Comparison of ENCODE assay signal across 22 mouse cellular contexts in genomic region chr5:120795480-120796034, GRCm38 (mm10). TPM values are rescaled to one million over a fixed set of nuclear protein-coding genes. Genes with fewer than 3 reads are reported as not detected.
DNase-seq lines count a peak whose midpoint lies in the region; ATAC-seq and TF ChIP-seq lines count a peak whose summit lies in the region.
"Not testable (repeated sequence)": the region's sequence is repeated elsewhere in the genome, so short reads cannot be mapped to it uniquely, and the experiment has no call there.
"Had no signal": no experiment of that assay in that cellular context is flagged by ENCODE, and none has a peak within 500 bp of the region (broad histone marks: within the 10 kb centered on the region; RNA-seq: fewer than 3 reads in every experiment).

Oas1e (minus strand) TSS chr5:120795530.

- H3K4me3 ChIP-seq in hindbrain, postnatal 0 days (ENCODE audit: low read length); kidney, postnatal 0 days (replicated peaks; ENCODE audit: low read depth, low read length); lung, embryonic 16.5 days (ENCODE audit: low read length); midbrain, postnatal 0 days (ENCODE audit: low read depth, low read length): not testable (repeated sequence)

- H3K4me1 ChIP-seq in hindbrain, postnatal 0 days (ENCODE audit: insufficient read depth, low read length); kidney, postnatal 0 days (replicated peaks; ENCODE audit: insufficient read depth, low read length); lung, embryonic 16.5 days (replicated peaks; ENCODE audit: control insufficient read depth, insufficient read depth, low read length); midbrain, postnatal 0 days (ENCODE audit: insufficient read depth, low read length): not testable (repeated sequence)

- not testable (repeated sequence) for H3K9ac ChIP-seq in hindbrain, postnatal 0 days (replicated peaks; ENCODE audit: low read length); kidney, postnatal 0 days (ENCODE audit: low read depth, low read length); lung, embryonic 16.5 days (ENCODE audit: low read length); midbrain, postnatal 0 days (replicated peaks; ENCODE audit: low read length, poor library complexity, severe bottlenecking)

- H3K9me3 ChIP-seq in hindbrain, postnatal 0 days (ENCODE audit: low read length); kidney, postnatal 0 days (replicated peaks; ENCODE audit: low read length); lung, embryonic 16.5 days (ENCODE audit: control insufficient read depth, low read length); midbrain, postnatal 0 days (ENCODE audit: low read length): not testable (repeated sequence)

- TF ChIP-seq CTCF in brain, embryonic 14.5 days (IDR thresholded peaks at IDR 0.05; ENCODE audit: borderline replicate concordance, extremely low read depth, insufficient read depth, insufficient read length); hindbrain, postnatal 0 days (IDR thresholded peaks at IDR 0.05; ENCODE audit: low read depth); kidney, postnatal 0 days (IDR thresholded peaks at IDR 0.05; ENCODE audit: low read depth); midbrain, postnatal 0 days (IDR thresholded peaks at IDR 0.05): not testable (repeated sequence)

- ATAC-seq in hindbrain, postnatal 0 days: peak; percentile 45; the same call in 1 of the 2 replicates
- ATAC-seq in kidney, postnatal 0 days (replicated peaks; ENCODE audit: low FRiP score, low read depth): 0 out of 2 replicates have a peak, but pooled peaks have one; percentile 13
- peak; percentile 45; the same call in 1 of the 2 replicates for ATAC-seq in lung, embryonic 16.5 days (ENCODE audit: low read depth)
- not testable (repeated sequence) for ATAC-seq in midbrain, postnatal 0 days (ENCODE audit: low FRiP score)

- TF ChIP-seq POLR2A in brain, embryonic 14.5 days (IDR thresholded peaks at IDR 0.05; ENCODE audit: borderline replicate concordance, extremely low read depth, insufficient read depth, insufficient read length, poor library complexity, severe bottlenecking): not testable (repeated sequence)

- not testable (repeated sequence) for H3K36me3 ChIP-seq in hindbrain, postnatal 0 days (ENCODE audit: insufficient read depth, low read length); kidney, postnatal 0 days (ENCODE audit: insufficient read depth, low read length); lung, embryonic 16.5 days (ENCODE audit: control insufficient read depth, insufficient read depth, low read length); midbrain, postnatal 0 days (ENCODE audit: insufficient read depth, low read length)

- H3K27me3 ChIP-seq in hindbrain, postnatal 0 days (ENCODE audit: insufficient read depth, low read length); kidney, postnatal 0 days (ENCODE audit: insufficient read depth, low read length); lung, embryonic 16.5 days (ENCODE audit: control insufficient read depth, insufficient read depth, low read depth, low read length); midbrain, postnatal 0 days (ENCODE audit: insufficient read depth, low read length): not testable (repeated sequence)

- WGBS in hindbrain, postnatal 0 days: 39% methylated on average over 9 of the region's 9 CpGs
- WGBS in kidney, postnatal 0 days: 46% methylated on average over 9 of the region's 9 CpGs
- WGBS in lung, embryonic 16.5 days: 49% methylated on average over 9 of the region's 9 CpGs
- WGBS in midbrain, postnatal 0 days: 74% methylated on average over 9 of the region's 9 CpGs

- H3K4me2 ChIP-seq in hindbrain, postnatal 0 days (ENCODE audit: low read depth, low read length); kidney, postnatal 0 days (ENCODE audit: low read length); lung, embryonic 16.5 days (ENCODE audit: low read depth, low read length); midbrain, postnatal 0 days (ENCODE audit: low read depth, low read length, poor library complexity, severe bottlenecking): not testable (repeated sequence)

- DNase-seq in brain, embryonic 14.5 days (ENCODE audit: low read depth): peak; percentile 14
- DNase-seq in hindbrain, postnatal 0 days (ENCODE audit: low spot score): peak; percentile 39
- not testable (repeated sequence) for DNase-seq in kidney, postnatal 0 days (ENCODE audit: low spot score)
- peak; percentile 40 for DNase-seq in lung, postnatal 10 days
- DNase-seq in midbrain, postnatal 0 days (ENCODE audit: low spot score): peak; percentile 55
- DNase-seq in retina, postnatal 1 day: peak; percentile 53

- H3K27ac ChIP-seq in hindbrain, postnatal 0 days; kidney, postnatal 0 days; lung, embryonic 16.5 days (ENCODE audit: low read length); midbrain, postnatal 0 days (ENCODE audit: low read depth, low read length): not testable (repeated sequence)

RNA-seq across cellular contexts. Expression of gene Oas1e, which starts in this region (rescaled TPM):
- 0.10 and 0.19 TPM in 2 replicates for polyA plus RNA-seq in brain, embryonic 14.5 days (2012; rRNA removed)
- total RNA-seq in hindbrain, postnatal 0 days (2014; rRNA removed): 0.26 TPM in 1 of 2 replicates, not detected in the other
- 0.42 and 0.90 TPM in 2 replicates for polyA plus RNA-seq in hindbrain, postnatal 0 days (2015; fragmentation: Nextera tagmentation; extraction: Ambion mirVana)
- polyA plus RNA-seq in kidney, postnatal 0 days (2015; fragmentation: Nextera tagmentation; extraction: Ambion mirVana): not detected in 2 replicates
- polyA plus RNA-seq in lung, embryonic 16.5 days (2015; fragmentation: Nextera tagmentation; extraction: Ambion mirVana): not detected in 2 replicates
- total RNA-seq in midbrain, postnatal 0 days (2014; rRNA removed): 0.28 and 1.0 TPM in 2 replicates
- polyA plus RNA-seq in midbrain, postnatal 0 days (2015; fragmentation: Nextera tagmentation; extraction: Ambion mirVana): 0.49 and 0.68 TPM in 2 replicates
- total RNA-seq: adrenal gland, adult 18-20 months; adrenal gland, adult 8-10 months; adrenal gland, postnatal 14 days; adrenal gland, postnatal 36 days; CH12.LX; common myeloid progenitor, adult 5-6 weeks; G1E had no signal
- polyA plus RNA-seq: activated CD4-positive, CD25-positive, alpha-beta regulatory T cell, adult 4 months; CD4-positive, CD25-positive, alpha-beta regulatory T cell, adult 4 months; embryonic facial prominence, embryonic 11.5 days; embryonic facial prominence, embryonic 13.5 days; forebrain, embryonic 11.5 days; forebrain, embryonic 13.5 days; forebrain, embryonic 15.5 days; G1E; Patski had no signal

Comparison
In these comparisons a context has a peak if more than half of its experiments do, and no peak if none do; other contexts are left out.
1. Peak in DNase-seq in brain, embryonic 14.5 days; RNA of the gene not detected or under 1 TPM.
2. Peak in DNase-seq and ATAC-seq in hindbrain, postnatal 0 days; RNA of the gene not detected or under 1 TPM.
3. Peak in ATAC-seq in kidney, postnatal 0 days; RNA of the gene not detected or under 1 TPM.
4. Peak in ATAC-seq in lung, embryonic 16.5 days; RNA of the gene not detected or under 1 TPM.